9 mouse cellular contexts compared by ENCODE assay signal in genomic region chr17:27001151-27001550, GRCm38 (mm10). TPM values are rescaled to one million over a fixed set of nuclear protein-coding genes. Genes with fewer than 3 reads are reported as not detected.
A peak's percentile ranks its signal among the peaks of the same experiment; 100 is the strongest.
DNase-seq lines count a peak whose midpoint lies in the region; ATAC-seq and TF ChIP-seq lines count a peak whose summit lies in the region.
"Had no signal": no experiment of that assay in that cellular context is flagged by ENCODE, and none has a peak within 500 bp of the region (broad histone marks: within the 10 kb centered on the region; RNA-seq: fewer than 3 reads in every experiment).

No protein-coding gene starts in this region.

- H3K27ac ChIP-seq in heart, adult 2 months: no peak overlapping the region
- no peak overlapping the region for H3K27ac ChIP-seq in heart, embryonic 12.5 days (ENCODE audit: poor library complexity, severe bottlenecking)
- H3K27ac ChIP-seq in CH12.LX (ENCODE audit: insufficient read depth, low read depth): no peak overlapping the region
- H3K27ac ChIP-seq: forebrain, embryonic 10.5 days had no signal

- intact Hi-C loops in heart, adult 2 months (cut with DNase I): no loop called here

- no peak overlapping the region for H3K4me2 ChIP-seq in heart, embryonic 12.5 days
- no peak overlapping the region for H3K4me2 ChIP-seq in CH12.LX (ENCODE audit: insufficient read depth, low read depth, poor library complexity, severe bottlenecking)

- no peak for TF ChIP-seq EP300 in heart, adult 2 months (IDR thresholded peaks at IDR 0.05; ENCODE audit: insufficient read depth, low read depth, low read length)
- TF ChIP-seq EP300 in CH12.LX (IDR thresholded peaks at IDR 0.05; ENCODE audit: low read length): no peak

- peak; percentile 27; the same call in 1 of the 2 replicates for TF ChIP-seq CTCF in heart, adult 2 months (IDR thresholded peaks at IDR 0.05)
- peak in 1 of 2 experiments; percentile 38; a peak in 2 of 4 replicates for TF ChIP-seq CTCF in CH12.LX (conservative IDR thresholded peaks at IDR 0.05 in 1 of 2, IDR thresholded peaks at IDR 0.05 in 1 of 2; ENCODE audit: low read depth in 2 of 2, low read length in 2 of 2)

- 83% methylated on average over 7 of the region's 7 CpGs for WGBS in heart, adult 2 months
- 73% methylated on average over 7 of the region's 7 CpGs for WGBS in heart, embryonic 12.5 days

- no peaks in the 10 kb centered on the region for H3K4me1 ChIP-seq in heart, adult 2 months (ENCODE audit: control insufficient read depth, insufficient read depth, low read length)
- H3K4me1 ChIP-seq in heart, embryonic 12.5 days (replicated peaks): peaks cover 15% of the 10 kb centered on the region
- 0 out of 4 replicates have a peak, but pooled peaks cover 0 to 3% of the 10 kb centered on the region in 2 experiments for H3K4me1 ChIP-seq in CH12.LX (ENCODE audit: control insufficient read depth in 1 of 2, insufficient read depth in 2 of 2)

- DNase-seq in heart, adult 2 months: no peak
- no peak for DNase-seq in CH12.LX (ENCODE audit: extremely low read depth)
- DNase-seq in spleen, postnatal 10 days (ENCODE audit: low spot score in 2 of 2): peak; percentile 42 to 76
- no peak for DNase-seq in right cerebral cortex, adult 2 months (ENCODE audit: low spot score in 2 of 2)
- no peak for DNase-seq in heart, adult 9 months (ENCODE audit: low spot score in 2 of 2)

- TF ChIP-seq RAD21 in CH12.LX (IDR thresholded peaks at IDR 0.05; ENCODE audit: low read depth, low read length): peak; percentile 11

- no peaks in the 10 kb centered on the region for H3K9me3 ChIP-seq in heart, embryonic 12.5 days (replicated peaks)
- peaks cover 2% of the 10 kb centered on the region for H3K9me3 ChIP-seq in CH12.LX (replicated peaks; ENCODE audit: low read length)
- H3K9me3 ChIP-seq: forebrain, embryonic 10.5 days had no signal

- ATAC-seq in heart, embryonic 12.5 days (ENCODE audit: insufficient number of reproducible peaks, low FRiP score): no peak
- ATAC-seq in erythroblast, adult 5-6 weeks (replicated peaks; ENCODE audit: low FRiP score, poor library complexity, severe bottlenecking): 0 out of 2 replicates have a peak, but pooled peaks have one; percentile 48
- ATAC-seq in frontal cortex, adult (ENCODE audit: low TSS enrichment): no peak

- H3K9ac ChIP-seq in heart, adult 2 months (ENCODE audit: low read depth, low read length): no peak overlapping the region
- H3K9ac ChIP-seq in heart, embryonic 12.5 days: no peak overlapping the region
- no peak overlapping the region for H3K9ac ChIP-seq in CH12.LX (ENCODE audit: insufficient read depth, low read depth)

- in situ Hi-C loops in CH12.LX (cut with MboI; ENCODE audit: low pct_ligation_motif_present, low pct_unique_long_range_greater_than_20kb, low sequenced_read_pairs): no loop called here

- no peaks in the 10 kb centered on the region for H3K36me3 ChIP-seq in heart, adult 2 months (ENCODE audit: control insufficient read depth, insufficient read depth, low read length)
- H3K36me3 ChIP-seq in heart, embryonic 12.5 days: no peaks in the 10 kb centered on the region
- H3K36me3 ChIP-seq in CH12.LX (replicated peaks in 1 of 2; ENCODE audit: control insufficient read depth in 1 of 2, insufficient read depth in 1 of 2, low read length in 1 of 2): no peaks in the 10 kb centered on the region
- H3K36me3 ChIP-seq: forebrain, embryonic 10.5 days had no signal

- H3K79me2 ChIP-seq in heart, adult 2 months (replicated peaks; ENCODE audit: control insufficient read depth, insufficient read depth, low read length): no peaks in the 10 kb centered on the region
- H3K79me2 ChIP-seq in CH12.LX (replicated peaks; ENCODE audit: control insufficient read depth, extremely low read depth, insufficient read depth, poor library complexity, severe bottlenecking): no peaks in the 10 kb centered on the region

- no peak overlapping the region for H3K4me3 ChIP-seq in heart, adult 2 months
- H3K4me3 ChIP-seq in heart, embryonic 12.5 days: no peak overlapping the region
- H3K4me3 ChIP-seq in CH12.LX (replicated peaks in 1 of 3; ENCODE audit: low read depth in 2 of 3, low read length in 2 of 3, poor library complexity in 1 of 3): no peak overlapping the region
- H3K4me3 ChIP-seq: forebrain, embryonic 10.5 days had no signal

- no peaks in the 10 kb centered on the region for H3K27me3 ChIP-seq in heart, adult 2 months (ENCODE audit: control insufficient read depth, insufficient read depth, low read length)
- H3K27me3 ChIP-seq in heart, embryonic 12.5 days (replicated peaks): peaks cover 11% of the 10 kb centered on the region; the same call in 1 of the 2 replicates
- H3K27me3 ChIP-seq in CH12.LX (replicated peaks): no peaks in the 10 kb centered on the region

- TF ChIP-seq POLR2A in heart, adult 2 months (IDR thresholded peaks at IDR 0.05; ENCODE audit: insufficient read depth, low read depth, low read length): no peak
- no peak for TF ChIP-seq POLR2A in CH12.LX (IDR thresholded peaks at IDR 0.05; ENCODE audit: low read depth, low read length)

- dilution Hi-C loops in CH12.LX (cut with MboI; ENCODE audit: extremely low pct_ligation_motif_present, extremely low pct_unique_long_range_greater_than_20kb, low sequenced_read_pairs): no loop called here

TF ChIP-seq in CH12.LX, 34 proteins besides CTCF, POLR2A, EP300 and RAD21:
- no peak for TF ChIP-seq NELFE (IDR thresholded peaks at IDR 0.05; ENCODE audit: low read depth, low read length)
- no peak for TF ChIP-seq PAX5 (IDR thresholded peaks at IDR 0.05; ENCODE audit: low read length)
- no peak for TF ChIP-seq RCOR1 (conservative IDR thresholded peaks at IDR 0.05; ENCODE audit: low read depth, low read length)
- TF ChIP-seq USF2 (conservative IDR thresholded peaks at IDR 0.05; ENCODE audit: low read depth, low read length): no peak
- TF ChIP-seq ELF1 (IDR thresholded peaks at IDR 0.05; ENCODE audit: low read depth, low read length): no peak
- TF ChIP-seq UBTF (IDR thresholded peaks at IDR 0.05; ENCODE audit: low read depth, low read length): no peak
- no peak for TF ChIP-seq NRF1 (IDR thresholded peaks at IDR 0.05; ENCODE audit: low read depth, low read length)
- no peak for TF ChIP-seq ZNF384 (IDR thresholded peaks at IDR 0.05; ENCODE audit: low read depth, low read length)
- TF ChIP-seq ZC3H11A (IDR thresholded peaks at IDR 0.05; ENCODE audit: low read depth, low read length): no peak
- TF ChIP-seq TCF12 (IDR thresholded peaks at IDR 0.05; ENCODE audit: low read depth, low read length): no peak
- no peak for TF ChIP-seq CHD1 (IDR thresholded peaks at IDR 0.05; ENCODE audit: low read depth, low read length)
- TF ChIP-seq CHD2 (IDR thresholded peaks at IDR 0.05; ENCODE audit: low read length): no peak
- TF ChIP-seq ZMIZ1 (IDR thresholded peaks at IDR 0.05; ENCODE audit: low read depth, low read length): no peak
- TF ChIP-seq GABPA (IDR thresholded peaks at IDR 0.05; ENCODE audit: insufficient replicate concordance, low read depth, low read length): no peak
- no peak for TF ChIP-seq SMC3 (IDR thresholded peaks at IDR 0.05; ENCODE audit: low read depth, low read length)

RNA-seq across cellular contexts. Expression of gene Bak1, which starts 27.7 kb away (rescaled TPM):
- 10 to 100 TPM; 15.0 to 16.9 TPM for total RNA-seq in heart, adult 2 months (2021)
- polyA plus RNA-seq in heart, adult 2 months (2012; rRNA removed): 35.0 and 35.9 TPM in 2 replicates
- polyA plus RNA-seq in heart, embryonic 12.5 days (2016; fragmentation: Nextera tagmentation; extraction: Ambion mirVana): 4.3 and 5.8 TPM in 2 replicates
- 57.3 and 69.8 TPM in 2 replicates for total RNA-seq in CH12.LX (2012; rRNA removed)
- 61.8 and 62.9 TPM in 2 replicates for total RNA-seq in CH12.LX (2014; rRNA removed)
- 123 and 140 TPM in 2 replicates for polyA plus RNA-seq in CH12.LX (2012; ENCODE audit: insufficient read length, low read depth)
- total RNA-seq in erythroblast, adult 5-6 weeks (2015; ENCODE audit: low replicate concordance): 28.6 and 38.5 TPM in 2 replicates
- total RNA-seq in erythroblast, adult 5-6 weeks (2017; ENCODE audit: low replicate concordance): 6.7 and 17.0 TPM in 2 replicates

RNA-seq across cellular contexts. Expression of gene Zbtb9, which starts 28.2 kb away (rescaled TPM):
- total RNA-seq in heart, adult 2 months (2021): 1 to 10 TPM; 1.5 to 3.5 TPM
- 2.4 and 2.8 TPM in 2 replicates for polyA plus RNA-seq in heart, adult 2 months (2012; rRNA removed)
- 10.3 and 10.7 TPM in 2 replicates for polyA plus RNA-seq in heart, embryonic 12.5 days (2016; fragmentation: Nextera tagmentation; extraction: Ambion mirVana)
- total RNA-seq in CH12.LX (2012; rRNA removed) (8.1 and 9.0 TPM in 2 replicates), CH12.LX (2014; rRNA removed) (11.0 and 14.3 TPM in 2 replicates)
- polyA plus RNA-seq in CH12.LX (2012; ENCODE audit: insufficient read length, low read depth): 1.1 and 2.0 TPM in 2 replicates
- total RNA-seq in erythroblast, adult 5-6 weeks (2015; ENCODE audit: low replicate concordance): 1.3 TPM in 1 of 2 replicates, not detected in the other
- 5.3 and 6.0 TPM in 2 replicates for total RNA-seq in erythroblast, adult 5-6 weeks (2017; ENCODE audit: low replicate concordance)

RNA-seq across cellular contexts. Expression of gene Itpr3, which starts 56.0 kb away (rescaled TPM):
- 1 to 10 TPM; 4.6 to 6.2 TPM for total RNA-seq in heart, adult 2 months (2021)
- polyA plus RNA-seq in heart, adult 2 months (2012; rRNA removed): 3.4 and 6.7 TPM in 2 replicates
- polyA plus RNA-seq in heart, embryonic 12.5 days (2016; fragmentation: Nextera tagmentation; extraction: Ambion mirVana): 3.1 and 4.4 TPM in 2 replicates
- 8.3 and 11.3 TPM in 2 replicates for total RNA-seq in CH12.LX (2012; rRNA removed)
- total RNA-seq in CH12.LX (2014; rRNA removed): 2.5 TPM in 2 replicates
- 8.5 and 9.5 TPM in 2 replicates for polyA plus RNA-seq in CH12.LX (2012; ENCODE audit: insufficient read length, low read depth)
- total RNA-seq in erythroblast, adult 5-6 weeks (2015; ENCODE audit: low replicate concordance): 0.42 and 1.2 TPM in 2 replicates
- total RNA-seq in erythroblast, adult 5-6 weeks (2017; ENCODE audit: low replicate concordance): 1.1 and 1.4 TPM in 2 replicates

Comparison
In these comparisons a context has a peak if more than half of its experiments do, and no peak if none do; other contexts are left out.
1. DNase-seq: peak in spleen, postnatal 10 days (2 of 2); none in heart, adult 2 months (0 of 2), CH12.LX (single experiment), right cerebral cortex, adult 2 months (0 of 2) and heart, adult 9 months (0 of 2).